Mouse (Mus musculus): ENCODE results near the gene Rps15.

Rps15 gene

DNA sequence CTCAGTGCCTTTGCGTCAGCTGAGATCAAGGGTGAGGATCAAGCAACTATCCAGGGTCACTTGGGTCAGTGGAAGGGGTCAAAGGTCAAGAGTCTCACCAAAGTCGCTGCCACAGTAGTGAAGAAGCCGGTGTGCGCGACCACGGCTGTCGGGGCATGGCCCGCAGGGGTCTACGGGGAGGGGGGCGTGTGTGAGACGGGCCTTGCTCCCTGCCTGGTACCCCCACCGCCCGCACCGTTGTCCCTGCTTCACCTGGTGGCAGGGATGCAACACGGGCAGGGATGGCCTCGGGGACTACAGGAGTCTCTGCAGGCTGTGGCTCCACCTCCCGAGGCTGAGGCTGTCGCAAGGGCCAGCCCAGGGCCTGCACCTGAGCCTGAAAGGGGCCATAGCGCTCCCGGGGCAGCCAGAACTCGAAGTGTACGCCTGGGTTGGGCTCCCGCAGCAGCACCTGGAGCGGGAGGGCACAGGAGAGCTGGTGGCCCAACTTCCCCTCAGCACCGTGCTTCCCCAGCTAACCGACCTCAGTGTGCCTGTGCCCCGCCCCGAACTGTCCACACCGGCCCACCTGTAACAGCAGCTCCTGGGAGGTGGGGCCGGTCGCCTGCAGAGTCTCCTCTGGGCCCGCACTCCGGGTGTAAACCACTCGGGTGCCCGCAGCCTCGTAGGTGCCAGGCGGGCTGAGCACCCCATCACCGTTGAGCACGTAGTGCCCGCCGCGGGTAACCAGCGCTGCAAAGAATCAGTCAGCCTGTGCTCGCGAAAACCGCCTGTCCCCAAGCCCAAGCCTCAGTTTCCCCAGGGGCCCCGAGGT is 49.4 kb downstream of the Rps15 start:
- DNase-seq (ENCODE audit: low spot score in 2 of 2): no peak

DNA sequence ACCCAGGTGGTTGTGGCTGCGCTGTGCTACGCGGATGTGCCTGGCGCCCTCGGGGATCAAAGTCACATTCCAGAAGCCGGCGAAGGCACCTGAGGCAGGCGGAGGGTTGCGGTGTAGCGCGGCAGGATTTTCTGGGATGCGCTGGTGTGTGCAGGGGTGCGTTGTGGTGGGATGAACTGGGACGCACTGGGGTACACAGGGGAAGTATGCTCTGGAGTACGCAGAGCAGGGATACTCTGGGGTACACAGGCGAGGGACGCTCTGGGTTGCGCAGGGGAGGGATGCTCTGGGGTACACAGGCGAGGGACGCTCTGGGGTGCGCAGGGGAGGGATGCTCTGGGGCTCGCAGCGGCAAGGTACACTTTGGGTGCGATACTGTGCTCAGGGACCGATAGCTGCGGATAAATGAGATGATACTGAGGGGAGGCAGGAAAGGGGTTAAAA is 50.1 kb downstream of the Rps15 start:
- DNase-seq (ENCODE audit: low spot score in 2 of 2): no peak

DNA sequence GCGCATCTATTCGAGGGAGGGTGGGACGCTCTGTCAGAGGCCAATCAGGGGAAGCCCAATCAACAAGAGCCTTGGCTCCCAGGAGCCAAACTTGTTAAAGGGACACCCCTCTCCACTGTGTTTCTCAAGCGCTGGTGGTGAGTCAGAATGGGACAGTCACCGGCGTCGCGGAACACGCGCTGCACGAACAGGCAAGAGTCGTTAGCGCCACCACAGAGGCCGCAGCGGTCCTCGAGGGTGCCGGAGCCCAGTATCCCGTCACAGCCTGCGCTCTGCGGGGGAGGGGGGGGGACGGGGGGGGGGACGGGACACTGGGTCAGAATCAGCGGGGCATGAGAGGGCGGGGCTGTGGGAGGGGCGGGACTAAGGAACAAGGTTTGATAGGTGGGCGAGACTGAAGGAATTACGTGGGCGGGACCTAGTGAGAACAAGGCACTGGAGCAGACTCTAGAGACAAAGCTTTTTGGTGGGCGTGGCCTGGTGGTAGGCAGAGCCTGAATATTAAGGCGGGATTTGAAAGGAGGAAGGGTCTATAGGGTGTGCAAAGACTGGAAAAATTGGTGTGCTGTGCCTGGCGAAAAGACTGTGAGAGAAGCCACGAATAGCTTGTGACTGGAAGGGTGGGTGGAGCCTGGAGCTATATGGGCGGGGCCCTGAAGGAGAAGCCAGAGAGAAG is 50.6 kb downstream of the Rps15 start:
- DNase-seq (ENCODE audit: low spot score in 2 of 2): no peak

DNA sequence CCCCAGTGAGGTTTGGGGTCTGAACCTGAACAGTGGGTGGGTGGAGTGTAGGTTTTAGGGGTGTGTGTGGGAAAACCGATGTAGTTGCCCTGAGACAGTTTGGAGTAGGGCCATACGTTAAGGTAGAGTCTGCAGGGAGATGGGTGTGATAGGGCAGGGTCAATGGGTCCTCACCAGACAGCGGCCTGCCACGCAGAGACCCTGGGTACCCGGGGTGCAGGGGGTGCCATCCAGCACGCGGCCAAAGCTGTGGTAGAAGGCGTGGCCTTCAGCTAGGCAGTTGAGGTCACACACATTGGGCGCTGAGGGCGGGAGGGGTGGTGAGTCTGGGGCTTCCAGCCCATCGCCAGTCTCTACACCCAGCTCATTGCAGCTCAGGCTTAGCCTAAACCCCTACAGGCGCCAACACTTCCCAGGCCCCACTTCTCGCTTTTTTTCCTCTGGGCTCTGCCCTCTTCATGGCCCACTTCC is 51.2 kb downstream of the Rps15 start:
- no peak for DNase-seq (ENCODE audit: low spot score in 2 of 2)
